Mouse (Mus musculus) c-Kit-negative CD71-positive TER-119-positive erythroid progenitor cells, embryonic 14.5 days (primary cell): Measurements from ENCODE around the gene Rps18.
A peak's percentile ranks its signal among the peaks of the same experiment; 100 is the strongest.
"Not testable (repeated sequence)": the region's sequence is repeated elsewhere in the genome, so short reads cannot be mapped to it uniquely, and the experiment has no call there.

Experiments used
- DNase-seq: peaks from one replicate; pipeline ENCODE4 v3.0.0-alpha.2; 2013; ENCODE audit warnings: low read depth, low spot score

Gene Rps18

GRCm38 (mm10) chr17:33955555-33956214 is at the start of gene Rps18, which contains the start of gene Vps52:
Gene Rps18 (minus strand): TSS chr17:33956001.
Gene Vps52 (plus strand): TSS chr17:33955812.
- peak; percentile 97 for DNase-seq

GRCm38 (mm10) chr17:34003426-34003825 is 47.6 kb upstream of the Rps18 start:
- DNase-seq = no peak

GRCm38 (mm10) chr17:34000796-34001195 is 45.0 kb upstream of the Rps18 start:
- DNase-seq = not testable (repeated sequence)

- DNase-seq = no peak
Measured at GRCm38 (mm10) chr17:34000150-34000537, 44.3 kb upstream of the Rps18 start, which contains the start of gene H2-K1. Gene H2-K1 (minus strand): TSS chr17:34000347.

GRCm38 (mm10) chr17:33999341-34000149 is 43.7 kb upstream of the Rps18 start:
- DNase-seq = no peak

GRCm38 (mm10) chr17:33998697-33999096 is 42.9 kb upstream of the Rps18 start:
- not testable (repeated sequence) for DNase-seq

- DNase-seq = not testable (repeated sequence)
Measured at GRCm38 (mm10) chr17:33997025-33997424, 41.2 kb upstream of the Rps18 start.

- DNase-seq = no peak
Measured at GRCm38 (mm10) chr17:33995651-33996050, 39.9 kb upstream of the Rps18 start.

GRCm38 (mm10) chr17:33994959-33995358 is 39.2 kb upstream of the Rps18 start:
- DNase-seq = no peak

GRCm38 (mm10) chr17:33991788-33992664 is 36.2 kb upstream of the Rps18 start:
- DNase-seq = peak; percentile 48

GRCm38 (mm10) chr17:33982136-33982535 is 26.3 kb upstream of the Rps18 start:
- not testable (repeated sequence) for DNase-seq

GRCm38 (mm10) chr17:33981192-33981909 is 25.6 kb upstream of the Rps18 start:
- DNase-seq = not testable (repeated sequence)

GRCm38 (mm10) chr17:33980181-33981035 is 24.6 kb upstream of the Rps18 start:
- DNase-seq = no peak

- DNase-seq = no peak
Measured at GRCm38 (mm10) chr17:33979512-33980050, 23.8 kb upstream of the Rps18 start.

- no peak for DNase-seq
Measured at GRCm38 (mm10) chr17:33978631-33979031, 22.8 kb upstream of the Rps18 start.

GRCm38 (mm10) chr17:33977861-33978557 is 22.2 kb upstream of the Rps18 start:
- no peak for DNase-seq

- no peak for DNase-seq
Measured at GRCm38 (mm10) chr17:33973572-33973971, 17.8 kb upstream of the Rps18 start.

GRCm38 (mm10) chr17:33972691-33973090 is 16.9 kb upstream of the Rps18 start:
- DNase-seq = no peak

GRCm38 (mm10) chr17:33969394-33969793 is 13.6 kb upstream of the Rps18 start:
- no peak for DNase-seq
